Mouse (Mus musculus): Measurements from ENCODE around the gene Stk38. TPM values are rescaled to one million over a fixed set of nuclear protein-coding genes. Genes with fewer than 3 reads are reported as not detected.

The Stk38 gene
- total and polyA plus RNA-seq, 3 experiments, result 29.0 to 56.4 (median 56.0) TPM

DNA sequence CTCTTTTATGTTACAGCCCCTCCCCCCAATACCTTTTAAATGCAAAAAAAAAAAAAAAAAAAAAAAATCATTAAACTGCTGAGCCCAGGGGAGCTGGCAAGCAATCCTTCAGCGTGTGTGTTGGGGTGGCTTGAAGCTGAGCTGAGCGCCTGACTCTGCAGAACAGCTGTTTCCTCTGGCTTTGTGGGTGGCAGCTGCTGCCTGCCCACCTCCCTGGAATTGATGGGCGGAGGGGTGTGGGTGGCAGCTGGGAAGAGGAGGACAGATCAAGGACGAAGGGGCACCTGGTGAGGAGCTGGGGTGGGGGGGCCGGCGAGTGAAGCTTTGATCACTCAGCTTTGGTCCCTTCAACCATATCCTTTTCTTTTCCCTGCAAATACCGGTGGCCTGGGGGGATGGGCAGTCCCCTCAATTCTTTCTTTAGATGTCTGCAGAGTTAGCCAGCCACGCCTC lies 48.9 kb upstream of the Stk38 start:
- H3K79me2 ChIP-seq (replicated peaks; ENCODE audit: control insufficient read depth, extremely low read depth, insufficient read depth, poor library complexity, severe bottlenecking), result no peaks in the 10 kb centered on the region
- H3K4me1 ChIP-seq (ENCODE audit: control insufficient read depth in 1 of 2, insufficient read depth in 2 of 2), result peaks cover 12 to 40% of the 10 kb centered on the region in 2 experiments
- H3K4me3 ChIP-seq (replicated peaks in 1 of 3; ENCODE audit: low read depth in 2 of 3, low read length in 2 of 3, poor library complexity in 1 of 3), result no peak overlapping the region
- peak overlapping the region; percentile 7; the same call in 1 of the 2 replicates for H3K4me2 ChIP-seq (ENCODE audit: insufficient read depth, low read depth, poor library complexity, severe bottlenecking)
- DNase-seq (ENCODE audit: extremely low read depth), result no peak
- H3K27me3 ChIP-seq (replicated peaks), result no peaks in the 10 kb centered on the region
- dilution Hi-C loops (cut with MboI; ENCODE audit: extremely low pct_ligation_motif_present, extremely low pct_unique_long_range_greater_than_20kb, low sequenced_read_pairs) (no loop called here), in situ Hi-C loops (cut with MboI; ENCODE audit: low pct_ligation_motif_present, low pct_unique_long_range_greater_than_20kb, low sequenced_read_pairs) (no loop called here)
- H3K27ac ChIP-seq (ENCODE audit: insufficient read depth, low read depth), result no peak overlapping the region
- H3K36me3 ChIP-seq (replicated peaks in 1 of 2; ENCODE audit: control insufficient read depth in 1 of 2, insufficient read depth in 1 of 2, low read length in 1 of 2), result peaks cover 0 to 42% of the 10 kb centered on the region in 2 experiments
- no peak overlapping the region for H3K9ac ChIP-seq (ENCODE audit: insufficient read depth, low read depth)
- no peak for TF ChIP-seq JUN (IDR thresholded peaks at IDR 0.05; ENCODE audit: insufficient read depth, low read depth, low read length)
- TF ChIP-seq ZNF384 (IDR thresholded peaks at IDR 0.05; ENCODE audit: low read depth, low read length), result peak; percentile 84
- no peaks in the 10 kb centered on the region for H3K9me3 ChIP-seq (replicated peaks; ENCODE audit: low read length)

DNA sequence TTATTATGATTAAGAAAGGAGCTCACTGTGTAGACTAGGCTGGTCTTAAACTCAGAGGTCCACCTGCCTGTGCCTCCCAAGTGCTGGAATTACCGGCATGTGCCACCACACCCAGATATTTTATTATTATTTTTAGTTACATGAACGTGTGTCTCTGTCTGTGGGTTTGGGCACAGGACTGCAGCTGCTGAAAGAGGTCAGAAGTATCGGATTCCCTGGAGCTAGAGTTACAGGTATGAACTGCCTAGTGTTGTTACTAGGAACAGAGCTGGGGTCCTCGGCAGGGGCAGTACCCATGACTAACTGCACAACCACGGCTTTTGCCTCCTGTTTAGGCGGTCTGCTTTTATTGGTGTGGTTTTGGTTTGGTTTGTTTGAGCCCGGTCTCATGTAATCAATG lies 48.4 kb upstream of the Stk38 start:
- in situ Hi-C loops (cut with MboI; ENCODE audit: low pct_ligation_motif_present, low pct_unique_long_range_greater_than_20kb, low sequenced_read_pairs) (no loop called here), dilution Hi-C loops (cut with MboI; ENCODE audit: extremely low pct_ligation_motif_present, extremely low pct_unique_long_range_greater_than_20kb, low sequenced_read_pairs) (no loop called here)
- Histone ChIP-seq H3K4me2 (ENCODE audit: insufficient read depth, low read depth, poor library complexity, severe bottlenecking) (peak overlapping the region; percentile 7; the same call in 1 of the 2 replicates), H3K4me1 (ENCODE audit: control insufficient read depth in 1 of 2, insufficient read depth in 2 of 2) (peaks cover 9 to 35% of the 10 kb centered on the region in 2 experiments), H3K79me2 (replicated peaks; ENCODE audit: control insufficient read depth, extremely low read depth, insufficient read depth, poor library complexity, severe bottlenecking) (no peaks in the 10 kb centered on the region), H3K4me3 (replicated peaks in 1 of 3; ENCODE audit: low read depth in 2 of 3, low read length in 2 of 3, poor library complexity in 1 of 3) (no peak overlapping the region), H3K27me3 (replicated peaks) (no peaks in the 10 kb centered on the region), H3K9ac (ENCODE audit: insufficient read depth, low read depth) (no peak overlapping the region), H3K27ac (ENCODE audit: insufficient read depth, low read depth) (no peak overlapping the region), H3K9me3 (replicated peaks; ENCODE audit: low read length) (no peaks in the 10 kb centered on the region), H3K36me3 (replicated peaks in 1 of 2; ENCODE audit: control insufficient read depth in 1 of 2, insufficient read depth in 1 of 2, low read length in 1 of 2) (peaks cover 0 to 46% of the 10 kb centered on the region in 2 experiments)
- TF ChIP-seq MYC (IDR thresholded peaks at IDR 0.05; ENCODE audit: low read depth, low read length), result no peak
- TF ChIP-seq JUND (conservative IDR thresholded peaks at IDR 0.05; ENCODE audit: low read depth, low read length), result no peak
- TF ChIP-seq BHLHE40 (IDR thresholded peaks at IDR 0.05; ENCODE audit: low read depth, low read length), result peak; percentile 51; the same call in 1 of the 2 replicates
- TF ChIP-seq ZNF384 (IDR thresholded peaks at IDR 0.05; ENCODE audit: low read depth, low read length), result no peak
- TF ChIP-seq MAX (IDR thresholded peaks at IDR 0.05; ENCODE audit: low read length), result no peak
- TF ChIP-seq POLR2AphosphoS2 (IDR thresholded peaks at IDR 0.05; ENCODE audit: low read depth, low read length), result no peak
- no peak for TF ChIP-seq ZKSCAN1 (IDR thresholded peaks at IDR 0.05; ENCODE audit: borderline replicate concordance, low read depth, low read length)
- DNase-seq (ENCODE audit: extremely low read depth), result no peak

DNA sequence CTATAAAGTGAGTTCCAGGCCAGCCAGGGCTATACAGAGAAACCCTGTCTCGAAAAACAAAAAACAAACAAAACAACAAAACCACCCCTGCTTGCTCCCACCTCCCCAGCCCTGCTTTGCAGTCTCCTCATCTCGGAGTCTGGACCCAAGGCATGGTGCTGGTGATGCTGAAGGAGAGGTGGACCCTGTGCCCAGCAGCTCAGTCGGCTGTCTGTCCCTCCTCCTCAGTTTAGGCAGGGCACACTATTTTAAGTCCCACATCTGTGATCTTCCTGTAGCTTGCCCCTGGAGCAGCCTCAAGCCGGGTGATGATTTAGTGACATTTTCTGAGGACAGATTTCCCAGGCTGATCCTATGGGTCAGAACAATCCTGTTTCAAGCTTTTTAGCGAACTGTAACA lies 47.8 kb upstream of the Stk38 start:
- in situ Hi-C loops (cut with MboI; ENCODE audit: low pct_ligation_motif_present, low pct_unique_long_range_greater_than_20kb, low sequenced_read_pairs), result no loop called here
- no peak overlapping the region for H3K4me3 ChIP-seq (replicated peaks in 1 of 3; ENCODE audit: low read depth in 2 of 3, low read length in 2 of 3, poor library complexity in 1 of 3)
- H3K27ac ChIP-seq (ENCODE audit: insufficient read depth, low read depth), result no peak overlapping the region
- TF ChIP-seq ZC3H11A (IDR thresholded peaks at IDR 0.05; ENCODE audit: low read depth, low read length) (no peak), MEF2A (IDR thresholded peaks at IDR 0.05; ENCODE audit: borderline replicate concordance, low read depth, low read length) (no peak), MYC (IDR thresholded peaks at IDR 0.05; ENCODE audit: low read depth, low read length) (no peak), CTCF (conservative IDR thresholded peaks at IDR 0.05 in 1 of 2, IDR thresholded peaks at IDR 0.05 in 1 of 2; ENCODE audit: low read depth in 2 of 2, low read length in 2 of 2) (no peak), PAX5 (IDR thresholded peaks at IDR 0.05; ENCODE audit: low read length) (no peak), NRF1 (IDR thresholded peaks at IDR 0.05; ENCODE audit: low read depth, low read length) (no peak), UBTF (IDR thresholded peaks at IDR 0.05; ENCODE audit: low read depth, low read length) (no peak), ZNF384 (IDR thresholded peaks at IDR 0.05; ENCODE audit: low read depth, low read length) (no peak)
- H3K36me3 ChIP-seq (replicated peaks in 1 of 2; ENCODE audit: control insufficient read depth in 1 of 2, insufficient read depth in 1 of 2, low read length in 1 of 2), result peaks cover 0 to 52% of the 10 kb centered on the region in 2 experiments
- no peaks in the 10 kb centered on the region for H3K9me3 ChIP-seq (replicated peaks; ENCODE audit: low read length)
- H3K4me2 ChIP-seq (ENCODE audit: insufficient read depth, low read depth, poor library complexity, severe bottlenecking), result no peak overlapping the region
- H3K4me1 ChIP-seq (ENCODE audit: control insufficient read depth in 1 of 2, insufficient read depth in 2 of 2), result peaks cover 5 to 30% of the 10 kb centered on the region in 2 experiments
- H3K79me2 ChIP-seq (replicated peaks; ENCODE audit: control insufficient read depth, extremely low read depth, insufficient read depth, poor library complexity, severe bottlenecking), result no peaks in the 10 kb centered on the region
- no peak overlapping the region for H3K9ac ChIP-seq (ENCODE audit: insufficient read depth, low read depth)
- H3K27me3 ChIP-seq (replicated peaks), result no peaks in the 10 kb centered on the region
- dilution Hi-C loops (cut with MboI; ENCODE audit: extremely low pct_ligation_motif_present, extremely low pct_unique_long_range_greater_than_20kb, low sequenced_read_pairs), result no loop called here
- DNase-seq (ENCODE audit: extremely low read depth), result no peak

Measured in CH12.LX (cell line).